Mouse (Mus musculus) olfactory bulb, adult 2 months (tissue): ENCODE data around the gene Tjp1. TPM values are rescaled to one million over a fixed set of nuclear protein-coding genes. Genes with fewer than 3 reads are reported as not detected.

ENCODE experiments used
- H3K27ac ChIP-seq: fragments of 200-500 bp; 2 replicates; pipeline ENCODE4 v1.5.1; 2012; ENCODE audit warnings: low read depth, low read length; ENCODE audit not compliant: insufficient read depth
- H3K4me1 ChIP-seq: fragments of 200-500 bp; 2 replicates; pipeline ENCODE4 v1.6.1; 2012; ENCODE audit warnings: low read length; ENCODE audit not compliant: control insufficient read depth, insufficient read depth
- H3K4me3 ChIP-seq: fragments of 200-500 bp; 2 replicates; pipeline ENCODE4 v1.5.1; 2012; ENCODE audit warnings: mild to moderate bottlenecking, low read depth, low read length, moderate library complexity; ENCODE audit not compliant: insufficient read depth
- CTCF ChIP-seq: fragments of 200-500 bp; IDR thresholded peaks from 2 replicates; pipeline ENCODE4 v1.5.1; 2012; ENCODE audit warnings: low read depth, mild to moderate bottlenecking, low read length, moderate library complexity; ENCODE audit not compliant: insufficient read depth
- POLR2A ChIP-seq: fragments of 200-500 bp; IDR thresholded peaks from 2 replicates; pipeline ENCODE4 v1.6.1; 2012; ENCODE audit warnings: mild to moderate bottlenecking, low read depth, low read length, moderate library complexity; ENCODE audit not compliant: insufficient read depth
- WGBS: fragments of 180-500 bp; shearing (Covaris S2); methylation state at CpG from one replicate; pipeline ENCODE4 v1.1.7; 2018; 5-methylcytosine and 5-hydroxymethylcytosine counted together
- polyA plus RNA-seq: library from polyadenylated mRNA; stranded (reverse); fragments of >200 nt; gene quantifications from 2 replicates; pipeline ENCODE4 v1.2.4, GENCODE M21; 2012; ENCODE audit warnings: low replicate concordance; ENCODE audit not compliant: missing spikeins, insufficient read depth, insufficient read length

The Tjp1 gene
- polyA plus RNA-seq, 1 experiment, result not detected

DNA sequence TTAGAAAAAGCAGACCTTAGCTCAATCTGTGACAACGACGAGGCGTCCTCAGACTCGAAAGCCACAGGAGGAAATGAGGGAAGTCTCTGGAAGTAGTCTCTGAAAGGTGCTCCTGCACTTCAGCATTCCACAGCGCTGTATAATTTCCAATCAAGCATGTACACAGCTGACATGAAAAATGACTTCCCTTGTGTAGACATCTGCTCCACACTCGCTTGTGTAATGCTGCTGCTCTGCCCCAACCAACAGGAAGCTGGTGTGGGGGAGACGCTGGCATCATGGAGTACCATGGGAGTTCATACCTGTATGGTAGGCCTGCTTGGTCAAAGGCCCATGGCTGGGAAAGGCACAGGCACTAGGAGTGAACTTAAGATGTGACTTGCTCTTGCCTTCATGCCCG lies 103.1 kb downstream of the Tjp1 start:
- Histone ChIP-seq H3K27ac (no peak overlapping the region), H3K4me1 (peaks cover 3% of the 10 kb centered on the region; the same call in 1 of the 2 replicates), H3K4me3 (no peak overlapping the region)
- WGBS, result 86% methylated on average over 8 of the region's 8 CpGs
- TF ChIP-seq POLR2A (no peak), CTCF (no peak)

- no peak overlapping the region for H3K4me3 ChIP-seq
- TF ChIP-seq POLR2A (no peak), CTCF (no peak)
- WGBS, result 89% methylated on average over 1 of the region's 1 CpGs
- no peak overlapping the region for H3K27ac ChIP-seq
- H3K4me1 ChIP-seq, result peaks cover 11% of the 10 kb centered on the region
Observed at GRCm38 (mm10) chr7:65422456-65422855, 105.1 kb downstream of the Tjp1 start.

- Histone ChIP-seq H3K4me3 (no peak overlapping the region), H3K4me1 (peaks cover 16% of the 10 kb centered on the region), H3K27ac (no peak overlapping the region)
- WGBS, result 26% methylated on average over 9 of the region's 10 CpGs
- no peak for TF ChIP-seq POLR2A
- TF ChIP-seq CTCF, result no peak
Observed at GRCm38 (mm10) chr7:65421451-65421850, 106.1 kb downstream of the Tjp1 start.

GRCm38 (mm10) chr7:65419926-65420325 lies 107.7 kb downstream of the Tjp1 start:
- Histone ChIP-seq H3K4me1 (peaks cover 17% of the 10 kb centered on the region), H3K27ac (no peak overlapping the region), H3K4me3 (no peak overlapping the region)
- WGBS, result 93% methylated on average over 1 of the region's 1 CpGs
- TF ChIP-seq CTCF (no peak), POLR2A (no peak)

DNA sequence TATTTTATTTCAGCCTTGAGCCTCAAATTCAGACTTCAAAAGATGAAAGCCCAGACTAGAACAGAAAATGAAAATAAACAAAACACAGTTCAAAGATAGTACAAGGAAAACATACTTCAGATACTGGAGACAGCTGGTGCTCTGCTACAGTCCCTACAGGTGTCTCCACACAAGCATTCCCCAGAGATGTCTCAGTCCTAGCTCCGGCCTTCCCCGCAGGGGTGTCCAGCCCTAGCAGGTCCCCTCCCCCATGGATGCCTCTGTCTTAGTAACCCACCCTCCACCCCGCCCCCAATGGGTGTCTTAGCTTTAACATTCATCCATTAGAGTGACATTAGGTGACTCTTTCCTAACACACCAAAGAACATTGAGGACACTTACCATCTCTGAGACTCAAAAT lies 108.6 kb downstream of the Tjp1 start:
- 81% methylated on average over 3 of the region's 3 CpGs for WGBS
- Histone ChIP-seq H3K27ac (0 out of 2 replicates have a peak overlapping the region, but pooled peaks have one; percentile 47), H3K4me1 (peaks cover 20% of the 10 kb centered on the region), H3K4me3 (no peak overlapping the region)
- no peak for TF ChIP-seq POLR2A

GRCm38 (mm10) chr7:65418366-65418911 lies 109.1 kb downstream of the Tjp1 start:
- 69% methylated on average over 10 of the region's 10 CpGs for WGBS
- no peak for TF ChIP-seq POLR2A
- no peak for TF ChIP-seq CTCF
- Histone ChIP-seq H3K4me1 (peaks cover 23% of the 10 kb centered on the region), H3K4me3 (no peak overlapping the region), H3K27ac (peak overlapping the region; percentile 82)

DNA sequence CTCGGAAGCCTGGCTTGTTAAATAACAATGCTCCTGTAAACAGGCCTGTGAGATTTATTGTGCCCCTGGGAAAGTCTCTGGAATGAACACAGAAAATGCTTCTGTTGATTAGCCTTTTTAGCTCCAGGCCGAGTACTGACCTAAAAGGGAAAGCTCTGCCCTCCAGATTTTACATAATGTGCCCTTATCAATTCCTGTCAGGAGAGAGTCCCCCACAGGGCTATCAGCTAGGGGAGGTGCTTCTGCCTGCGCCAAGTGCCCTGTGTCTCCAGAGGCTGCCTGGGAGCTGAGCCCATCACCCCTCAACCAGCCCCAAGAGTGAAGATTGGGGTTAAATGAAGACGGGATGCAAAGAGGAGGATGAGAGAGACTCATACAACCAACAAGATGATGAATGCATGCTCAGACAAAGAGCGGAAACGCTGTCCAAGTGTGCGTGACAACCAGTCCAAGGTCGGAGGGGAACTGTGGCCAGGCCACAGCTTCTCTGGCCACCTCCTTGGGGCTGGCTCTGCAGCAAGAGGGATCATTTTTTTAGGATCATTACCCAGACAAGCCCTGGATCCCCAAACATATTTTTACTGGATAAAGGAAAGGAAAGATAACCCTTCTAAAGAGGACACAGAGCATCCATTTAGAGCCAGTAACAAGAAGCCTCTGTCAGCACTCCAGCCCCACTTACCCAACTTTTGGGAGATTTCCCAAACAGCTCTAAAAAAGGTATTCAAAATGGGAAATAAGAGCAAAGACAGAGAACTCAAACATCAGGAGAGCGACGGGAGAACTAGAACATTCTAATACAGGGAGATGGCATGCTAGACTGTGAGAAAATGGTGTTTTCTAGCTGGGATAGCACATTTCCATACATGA lies 110.1 kb downstream of the Tjp1 start:
- Histone ChIP-seq H3K4me3 (no peak overlapping the region), H3K4me1 (peaks cover 24% of the 10 kb centered on the region), H3K27ac (peak overlapping the region; percentile 82)
- TF ChIP-seq POLR2A (no peak), CTCF (no peak)
- 61% methylated on average over 10 of the region's 10 CpGs for WGBS

- TF ChIP-seq CTCF, result no peak
- TF ChIP-seq POLR2A, result no peak
- WGBS, result 91% methylated on average over 3 of the region's 3 CpGs
- H3K4me1 ChIP-seq, result peaks cover 23% of the 10 kb centered on the region
- no peak overlapping the region for H3K4me3 ChIP-seq
- 0 out of 2 replicates have a peak overlapping the region, but pooled peaks have one; percentile 40 for H3K27ac ChIP-seq
Observed at GRCm38 (mm10) chr7:65416506-65416905, 111.1 kb downstream of the Tjp1 start.
